In the genomic region with DNA sequence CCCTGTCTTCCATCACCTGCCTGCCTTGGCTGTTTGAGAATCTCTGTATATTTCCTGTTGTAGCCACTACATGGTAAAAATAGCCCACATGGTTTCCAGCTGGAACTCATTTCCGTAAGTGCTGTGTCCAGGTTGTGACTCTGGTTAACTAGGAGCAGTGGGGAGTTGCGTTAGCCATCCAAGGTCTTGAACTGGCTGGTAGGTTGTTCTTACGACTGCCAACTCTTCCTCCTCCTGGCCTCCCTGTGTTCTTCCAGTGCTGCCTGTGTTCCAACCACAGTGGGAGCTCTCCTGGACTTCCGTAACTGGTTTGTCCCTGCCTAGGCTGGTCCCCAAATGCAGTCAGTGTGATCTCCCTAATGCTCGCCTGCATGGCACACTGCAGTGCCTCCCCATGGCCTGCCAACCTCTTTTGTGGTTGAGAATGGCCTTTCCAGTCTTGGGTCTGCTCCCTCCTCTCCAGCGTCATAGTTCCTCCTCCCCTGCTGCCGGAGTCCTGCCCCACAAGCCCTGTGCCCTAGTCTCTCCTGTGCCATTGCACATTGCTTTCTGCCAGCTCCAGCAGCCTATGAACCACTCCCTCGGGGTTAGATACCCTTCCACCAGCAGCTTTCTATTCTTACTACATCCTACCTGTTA, we compare ENCODE assay signal across 9 mouse cellular contexts.
DNase-seq lines count a peak whose midpoint lies in the region; ATAC-seq and TF ChIP-seq lines count a peak whose summit lies in the region.
"Had no signal": no experiment of that assay in that cellular context is flagged by ENCODE, and none has a peak within 500 bp of the region (broad histone marks: within the 10 kb centered on the region; RNA-seq: fewer than 3 reads in every experiment).

No protein-coding gene starts in this region.

- no peak for TF ChIP-seq POLR2A in heart, adult 2 months (IDR thresholded peaks at IDR 0.05; ENCODE audit: insufficient read depth, low read depth, low read length)

- H3K27me3 ChIP-seq in heart, adult 2 months (ENCODE audit: control insufficient read depth, insufficient read depth, low read length), result no peaks in the 10 kb centered on the region
- H3K27me3 ChIP-seq in hindbrain, embryonic 16.5 days (replicated peaks; ENCODE audit: control insufficient read depth, insufficient read depth, low read length), result no peaks in the 10 kb centered on the region

- no peaks in the 10 kb centered on the region for H3K79me2 ChIP-seq in heart, adult 2 months (replicated peaks; ENCODE audit: control insufficient read depth, insufficient read depth, low read length)

- H3K4me3 ChIP-seq in heart, adult 2 months, result no peak overlapping the region
- H3K4me3 ChIP-seq in hindbrain, embryonic 16.5 days (ENCODE audit: low read length), result no peak overlapping the region

- H3K27ac ChIP-seq in heart, adult 2 months, result no peak overlapping the region
- H3K27ac ChIP-seq in hindbrain, embryonic 16.5 days (ENCODE audit: low read depth, low read length), result no peak overlapping the region

- H3K9me3 ChIP-seq in hindbrain, embryonic 16.5 days (ENCODE audit: control insufficient read depth, low read length), result no peaks in the 10 kb centered on the region
- H3K9me3 ChIP-seq: G1E had no signal

- intact Hi-C loops in heart, adult 2 months (cut with DNase I), result loop anchor here (1.0 to 10.0 kb wide), 3 partner anchors 35 to 298 kb away; no protein-coding TSS in a partner anchor
- intact Hi-C loops in heart, postnatal 36 days (cut with DNase I), result loop anchor here (2.0 to 5.0 kb wide), 5 partner anchors 26 to 298 kb away; partner anchors contain the start of gene Bach2

- H3K4me1 ChIP-seq in heart, adult 2 months (ENCODE audit: control insufficient read depth, insufficient read depth, low read length), result peaks cover 9% of the 10 kb centered on the region
- peaks cover 32% of the 10 kb centered on the region for H3K4me1 ChIP-seq in hindbrain, embryonic 16.5 days (ENCODE audit: control insufficient read depth, insufficient read depth, low read depth, low read length)

- TF ChIP-seq CTCF in heart, adult 2 months (IDR thresholded peaks at IDR 0.05), result peak; percentile 17; the same call in 1 of the 2 replicates

- WGBS in heart, adult 2 months, result 29% methylated on average over 8 of the region's 8 CpGs
- 56% methylated on average over 8 of the region's 8 CpGs for WGBS in hindbrain, embryonic 16.5 days

- TF ChIP-seq EP300 in heart, adult 2 months (IDR thresholded peaks at IDR 0.05; ENCODE audit: insufficient read depth, low read depth, low read length), result no peak

- H3K36me3 ChIP-seq in heart, adult 2 months (ENCODE audit: control insufficient read depth, insufficient read depth, low read length), result peaks cover 3% of the 10 kb centered on the region; the same call in 1 of the 2 replicates
- H3K36me3 ChIP-seq in hindbrain, embryonic 16.5 days (ENCODE audit: control insufficient read depth, insufficient read depth, low read length), result no peaks in the 10 kb centered on the region
- H3K36me3 ChIP-seq: G1E had no signal

- no peak overlapping the region for H3K9ac ChIP-seq in heart, adult 2 months (ENCODE audit: low read depth, low read length)
- H3K9ac ChIP-seq in hindbrain, embryonic 16.5 days (ENCODE audit: low read depth, low read length), result no peak overlapping the region

- DNase-seq in heart, adult 2 months, result peak in 1 of 2 experiments; percentile 30
- DNase-seq in heart, postnatal 36 days, result no peak
- peak; percentile 33 for DNase-seq in NIH3T3 (ENCODE audit: low read depth)
- DNase-seq in cerebellum, postnatal 36 days, result peak; percentile 49 to 60
- no peak for DNase-seq in natural killer cell, adult 2 months (ENCODE audit: low spot score in 2 of 2)
- DNase-seq in Muller cell, postnatal 12 days (ENCODE audit: inconsistent ontology term), result no peak
- DNase-seq in ovary, postnatal 36 days (ENCODE audit: low spot score), result no peak

- peak; percentile 29; the same call in 1 of the 2 replicates for ATAC-seq in hindbrain, embryonic 16.5 days

- H3K4me2 ChIP-seq in hindbrain, embryonic 16.5 days (ENCODE audit: low read length), result no peak overlapping the region

Comparison
In these comparisons a context has a peak if more than half of its experiments do, and no peak if none do; other contexts are left out.
1. DNase-seq: peak in NIH3T3 (single experiment) and cerebellum, postnatal 36 days (2 of 2); none in heart, postnatal 36 days (0 of 2), natural killer cell, adult 2 months (0 of 2), Muller cell, postnatal 12 days (single experiment) and ovary, postnatal 36 days (single experiment).